Mouse (Mus musculus) T-cell, adult 2 months (primary cell): ENCODE data around the gene Ncam1.

Experiments used
- DNase-seq: peaks from one replicate; pipeline ENCODE4 v3.0.0; 2022; ENCODE audit warnings: low spot score

Gene Ncam1

GRCm38 (mm10) chr9:49621691-49622090 is 177.0 kb downstream of the Ncam1 start:
- no peak for DNase-seq

- no peak for DNase-seq
Measured at GRCm38 (mm10) chr9:49618699-49619392, 179.9 kb downstream of the Ncam1 start.

- DNase-seq, result no peak
Measured at GRCm38 (mm10) chr9:49618266-49618665, 180.5 kb downstream of the Ncam1 start.

- no peak for DNase-seq
Measured at GRCm38 (mm10) chr9:49617216-49617615, 181.5 kb downstream of the Ncam1 start.

GRCm38 (mm10) chr9:49612387-49612786 is 186.3 kb downstream of the Ncam1 start:
- no peak for DNase-seq

GRCm38 (mm10) chr9:49608191-49608590 is 190.5 kb downstream of the Ncam1 start:
- DNase-seq, result no peak

GRCm38 (mm10) chr9:49606717-49607116 is 192.0 kb downstream of the Ncam1 start:
- DNase-seq, result no peak

- no peak for DNase-seq
Measured at GRCm38 (mm10) chr9:49606317-49606716, 192.4 kb downstream of the Ncam1 start.

GRCm38 (mm10) chr9:49605791-49606190 is 192.9 kb downstream of the Ncam1 start:
- no peak for DNase-seq

GRCm38 (mm10) chr9:49605351-49605750 is 193.4 kb downstream of the Ncam1 start:
- no peak for DNase-seq

GRCm38 (mm10) chr9:49601215-49601614 is 197.5 kb downstream of the Ncam1 start:
- DNase-seq, result no peak

GRCm38 (mm10) chr9:49595635-49596348 is 202.9 kb downstream of the Ncam1 start:
- DNase-seq, result no peak

GRCm38 (mm10) chr9:49594876-49595634 is 203.7 kb downstream of the Ncam1 start:
- DNase-seq, result no peak

GRCm38 (mm10) chr9:49593951-49594536 is 204.7 kb downstream of the Ncam1 start:
- no peak for DNase-seq

GRCm38 (mm10) chr9:49592006-49592405 is 206.7 kb downstream of the Ncam1 start:
- no peak for DNase-seq

- no peak for DNase-seq
Measured at GRCm38 (mm10) chr9:49590261-49590660, 208.5 kb downstream of the Ncam1 start.

- DNase-seq, result no peak
Measured at GRCm38 (mm10) chr9:49577136-49577535, 221.6 kb downstream of the Ncam1 start.

GRCm38 (mm10) chr9:49571695-49572510 is 226.8 kb downstream of the Ncam1 start:
- no peak for DNase-seq

- DNase-seq, result no peak
Measured at GRCm38 (mm10) chr9:49570731-49571694, 227.7 kb downstream of the Ncam1 start.

GRCm38 (mm10) chr9:49570033-49570660 is 228.6 kb downstream of the Ncam1 start:
- no peak for DNase-seq
